In genomic region chr16:31003592-31004320, GRCm38 (mm10) we compare ENCODE assay signal across 8 mouse cellular contexts.
DNase-seq lines count a peak whose midpoint lies in the region; ATAC-seq and TF ChIP-seq lines count a peak whose summit lies in the region.
"Not testable (repeated sequence)": the region's sequence is repeated elsewhere in the genome, so short reads cannot be mapped to it uniquely, and the experiment has no call there.

No protein-coding gene starts in this region.

- H3K4me2 ChIP-seq in embryonic facial prominence, embryonic 14.5 days (ENCODE audit: low read depth, low read length) = peak overlapping the region; percentile 38
- peak overlapping the region; percentile 37 for H3K4me2 ChIP-seq in heart, embryonic 11.5 days
- peak overlapping the region; percentile 41 for H3K4me2 ChIP-seq in lung, embryonic 15.5 days
- peak overlapping the region; percentile 36 for H3K4me2 ChIP-seq in neural tube, embryonic 12.5 days (replicated peaks)

- not testable (repeated sequence) for TF ChIP-seq CTCF in layer of hippocampus, adult 2 months (conservative IDR thresholded peaks at IDR 0.05)

- DNase-seq in ZHBTc4 (ENCODE audit: low read depth, low spot score) = peak; percentile 60
- DNase-seq in embryonic facial prominence, embryonic 14.5 days (ENCODE audit: low spot score) = peak; percentile 75
- peak; percentile 44 for DNase-seq in hindlimb bud, embryonic 11.5 days (ENCODE audit: extremely low spot score, low read depth, low spot score)
- not testable (repeated sequence) for DNase-seq in layer of hippocampus, adult 2 months (ENCODE audit: low spot score in 2 of 2)
- DNase-seq in thymus, postnatal 4 days = peak; percentile 64

- H3K4me1 ChIP-seq in embryonic facial prominence, embryonic 14.5 days (ENCODE audit: control insufficient read depth, insufficient read depth, low read length) = peaks cover 24% of the 10 kb centered on the region; the same call in 1 of the 2 replicates
- peaks cover 34% of the 10 kb centered on the region for H3K4me1 ChIP-seq in heart, embryonic 11.5 days (ENCODE audit: control insufficient read depth, insufficient read depth, low read length)
- peaks cover 29% of the 10 kb centered on the region for H3K4me1 ChIP-seq in lung, embryonic 15.5 days
- H3K4me1 ChIP-seq in neural tube, embryonic 12.5 days = peaks cover 46% of the 10 kb centered on the region

- ATAC-seq in embryonic facial prominence, embryonic 14.5 days (ENCODE audit: low read depth) = peak; percentile 50; the same call in 1 of the 2 replicates
- ATAC-seq in heart, embryonic 11.5 days (replicated peaks; ENCODE audit: insufficient number of reproducible peaks, low FRiP score, low TSS enrichment) = not testable (repeated sequence)
- ATAC-seq in lung, embryonic 15.5 days (ENCODE audit: borderline replicate concordance, extremely low read depth, low FRiP score, low TSS enrichment) = peak; percentile 67
- ATAC-seq in neural tube, embryonic 12.5 days (ENCODE audit: low FRiP score, low read depth) = peak; percentile 52

- H3K36me3 ChIP-seq in embryonic facial prominence, embryonic 14.5 days (ENCODE audit: control insufficient read depth, insufficient read depth, low read length); heart, embryonic 11.5 days (ENCODE audit: control insufficient read depth, insufficient read depth, low read length); lung, embryonic 15.5 days; neural tube, embryonic 12.5 days: not testable (repeated sequence)

- H3K9me3 ChIP-seq in embryonic facial prominence, embryonic 14.5 days (ENCODE audit: control insufficient read depth, low read length); heart, embryonic 11.5 days (replicated peaks; ENCODE audit: control insufficient read depth, low read length); lung, embryonic 15.5 days; neural tube, embryonic 12.5 days: not testable (repeated sequence)

- H3K4me3 ChIP-seq in embryonic facial prominence, embryonic 14.5 days (ENCODE audit: low read depth, low read length); heart, embryonic 11.5 days (ENCODE audit: low read depth, low read length); layer of hippocampus, adult 2 months; neural tube, embryonic 12.5 days: not testable (repeated sequence)
- H3K4me3 ChIP-seq in lung, embryonic 15.5 days = peak overlapping the region; percentile 12

- WGBS in embryonic facial prominence, embryonic 14.5 days = 8% methylated on average over 10 of the region's 10 CpGs
- WGBS in heart, embryonic 11.5 days (ENCODE audit: insufficient replicate concordance) = 12% methylated on average over 10 of the region's 10 CpGs
- WGBS in lung, embryonic 15.5 days = 3% methylated on average over 10 of the region's 10 CpGs
- WGBS in neural tube, embryonic 12.5 days = 7% methylated on average over 10 of the region's 10 CpGs

- H3K27ac ChIP-seq in embryonic facial prominence, embryonic 14.5 days (replicated peaks; ENCODE audit: low read depth, low read length) = peak overlapping the region; percentile 48
- peak overlapping the region; percentile 70 for H3K27ac ChIP-seq in heart, embryonic 11.5 days (ENCODE audit: low read depth, low read length)
- H3K27ac ChIP-seq in layer of hippocampus, adult 2 months = peak overlapping the region; percentile 75
- H3K27ac ChIP-seq in lung, embryonic 15.5 days = peak overlapping the region; percentile 38; the same call in 1 of the 2 replicates
- not testable (repeated sequence) for H3K27ac ChIP-seq in neural tube, embryonic 12.5 days

- not testable (repeated sequence) for H3K27me3 ChIP-seq in embryonic facial prominence, embryonic 14.5 days (replicated peaks; ENCODE audit: control insufficient read depth, insufficient read depth, low read length); heart, embryonic 11.5 days (ENCODE audit: control insufficient read depth, insufficient read depth, low read length); lung, embryonic 15.5 days; neural tube, embryonic 12.5 days (replicated peaks)

- peak overlapping the region; percentile 37; the same call in 1 of the 2 replicates for H3K9ac ChIP-seq in embryonic facial prominence, embryonic 14.5 days (ENCODE audit: low read depth, low read length)
- peak overlapping the region; percentile 16; the same call in 1 of the 2 replicates for H3K9ac ChIP-seq in heart, embryonic 11.5 days (ENCODE audit: low read depth, low read length)
- not testable (repeated sequence) for H3K9ac ChIP-seq in lung, embryonic 15.5 days; neural tube, embryonic 12.5 days
